Mouse (Mus musculus) CH12.LX (cell line): Measurements from ENCODE around the gene Gm12830. TPM values are rescaled to one million over a fixed set of nuclear protein-coding genes. Genes with fewer than 3 reads are reported as not detected.

Experiments
- DNase-seq: peaks from one replicate; pipeline ENCODE4 v3.0.0-alpha.2; 2013; ENCODE audit errors: extremely low read depth
- H3K27ac ChIP-seq: 2 replicates; pipeline ENCODE4 v1.5.1; 2012; ENCODE audit warnings: low read depth, mild to moderate bottlenecking, control low read depth, moderate library complexity; ENCODE audit not compliant: insufficient read depth
- H3K27me3 ChIP-seq: replicated peaks from 2 replicates; pipeline ENCODE3; 2012; ENCODE audit warnings: inconsistent platforms
- H3K36me3 ChIP-seq, 2 experiments: replicated peaks in 1 of 2; 2 replicates each; pipeline versions ENCODE3 to v1.6.1; 2012; ENCODE audit warnings: inconsistent platforms in 1 of 2, low read length in 1 of 2, mild to moderate bottlenecking in 1 of 2, mixed read lengths in 1 of 2, moderate library complexity in 1 of 2; ENCODE audit not compliant: control insufficient read depth in 1 of 2, insufficient read depth in 1 of 2
- H3K4me1 ChIP-seq, 2 experiments: 2 replicates each; pipeline ENCODE4 v1.6.1; 2012; ENCODE audit warnings: inconsistent platforms in 1 of 2, moderate library complexity in 1 of 2; ENCODE audit not compliant: insufficient read depth in 2 of 2, control insufficient read depth in 1 of 2
- H3K4me2 ChIP-seq: 2 replicates; pipeline ENCODE4 v1.6.1; 2012; ENCODE audit warnings: low read depth, mild to moderate bottlenecking, control low read depth; ENCODE audit not compliant: poor library complexity, insufficient read depth, severe bottlenecking
- H3K4me3 ChIP-seq, 3 experiments: fragments of 150-350 bp in 1 of 3; sonication (generic) in 1 of 3; replicated peaks in 1 of 3; 2 replicates each; pipeline versions ENCODE3 to v1.5.1; 2011 to 2012; ENCODE audit warnings: low read depth in 2 of 3, low read length in 2 of 3, mild to moderate bottlenecking in 2 of 3, moderate library complexity in 2 of 3, control low read depth in 1 of 3, improper control_type of control experiment in 1 of 3, inconsistent platforms in 1 of 3, mixed read lengths in 1 of 3; ENCODE audit not compliant: poor library complexity in 1 of 3
- H3K79me2 ChIP-seq: replicated peaks from 2 replicates; pipeline ENCODE4 v1.6.1; 2012; ENCODE audit warnings: mild to moderate bottlenecking, moderate library complexity; ENCODE audit not compliant: control insufficient read depth, poor library complexity, insufficient read depth, severe bottlenecking; ENCODE audit errors: extremely low read depth
- H3K9ac ChIP-seq: 2 replicates; pipeline ENCODE4 v1.6.1; 2012; ENCODE audit warnings: low read depth, mild to moderate bottlenecking, control low read depth, moderate library complexity; ENCODE audit not compliant: insufficient read depth
- H3K9me3 ChIP-seq: replicated peaks from 2 replicates; pipeline ENCODE3; 2012; ENCODE audit warnings: low read length, inconsistent platforms, mixed read lengths
- BHLHE40 ChIP-seq: IDR thresholded peaks from 2 replicates; pipeline ENCODE4 v1.6.1; 2011; ENCODE audit warnings: mild to moderate bottlenecking, low read depth, low read length, improper control_type of control experiment
- CTCF ChIP-seq, 2 experiments: IDR thresholded peaks in 1 of 2; conservative IDR thresholded peaks in 1 of 2; 2 replicates each; pipeline ENCODE4 v1.5.1; 2011 to 2012; ENCODE audit warnings: low read depth in 2 of 2, low read length in 2 of 2, improper control_type of control experiment in 1 of 2, inconsistent platforms in 1 of 2, mild to moderate bottlenecking in 1 of 2, moderate library complexity in 1 of 2
- ELF1 ChIP-seq: IDR thresholded peaks from 2 replicates; pipeline ENCODE4 v1.6.1; 2014; ENCODE audit warnings: low read depth, mild to moderate bottlenecking, inconsistent platforms, low read length, improper control_type of control experiment
- ETS1 ChIP-seq: conservative IDR thresholded peaks from 2 replicates; pipeline ENCODE4 v1.6.1; 2012; ENCODE audit warnings: low read depth, mild to moderate bottlenecking, inconsistent platforms, low read length, improper control_type of control experiment, moderate library complexity
- KAT2A ChIP-seq: IDR thresholded peaks from 2 replicates; pipeline ENCODE4 v1.6.1; 2012; ENCODE audit warnings: low read length, improper control_type of control experiment, inconsistent platforms; ENCODE audit not compliant: insufficient replicate concordance
- MAFK ChIP-seq: IDR thresholded peaks from 2 replicates; pipeline ENCODE4 v1.6.1; 2011; ENCODE audit warnings: low read length, improper control_type of control experiment; ENCODE audit not compliant: insufficient replicate concordance
- MAZ ChIP-seq: IDR thresholded peaks from 2 replicates; pipeline ENCODE4 v1.6.1; 2012; ENCODE audit warnings: low read depth, mild to moderate bottlenecking, inconsistent platforms, low read length, improper control_type of control experiment, moderate library complexity
- NELFE ChIP-seq: IDR thresholded peaks from 2 replicates; pipeline ENCODE4 v1.6.1; 2011; ENCODE audit warnings: low read depth, low read length, improper control_type of control experiment
- NRF1 ChIP-seq: IDR thresholded peaks from 2 replicates; pipeline ENCODE4 v1.6.1; 2014; ENCODE audit warnings: low read depth, mild to moderate bottlenecking, inconsistent platforms, low read length, improper control_type of control experiment, moderate library complexity
- PAX5 ChIP-seq: IDR thresholded peaks from 2 replicates; pipeline ENCODE4 v1.6.1; 2012; ENCODE audit warnings: low read length, inconsistent platforms, mixed read lengths
- POLR2A ChIP-seq: IDR thresholded peaks from 2 replicates; pipeline ENCODE4 v1.6.1; 2011; ENCODE audit warnings: low read depth, mild to moderate bottlenecking, improper control_type of control experiment, low read length
- SMC3 ChIP-seq: IDR thresholded peaks from 2 replicates; pipeline ENCODE4 v1.6.1; 2011; ENCODE audit warnings: low read depth, low read length, improper control_type of control experiment
- ZC3H11A ChIP-seq: IDR thresholded peaks from 2 replicates; pipeline ENCODE4 v1.6.1; 2012; ENCODE audit warnings: low read depth, mild to moderate bottlenecking, inconsistent platforms, low read length, improper control_type of control experiment
- ZKSCAN1 ChIP-seq: IDR thresholded peaks from 2 replicates; pipeline ENCODE4 v1.6.1; 2012; ENCODE audit warnings: low read depth, inconsistent platforms, low read length, improper control_type of control experiment, borderline replicate concordance
- ZNF384 ChIP-seq: IDR thresholded peaks from 2 replicates; pipeline ENCODE4 v1.6.1; 2012; ENCODE audit warnings: low read depth, low read length, improper control_type of control experiment, inconsistent platforms
- dilution Hi-C: fragments of 300-500 bp; cut with MboI; formaldehyde crosslinking; loops from 2 replicates; pipeline ENCODE4 v1.14.3; 2020; ENCODE audit warnings: low sequenced_read_pairs; ENCODE audit not compliant: extremely low pct_unique_long_range_greater_than_20kb, extremely low pct_ligation_motif_present
- in situ Hi-C: fragments of 300-500 bp; cut with MboI; formaldehyde crosslinking; loops from 3 replicates; pipeline ENCODE4 v1.14.3; 2019; ENCODE audit warnings: low sequenced_read_pairs, low pct_ligation_motif_present, low pct_unique_long_range_greater_than_20kb, mixed read lengths
- polyA plus RNA-seq: library from polyadenylated mRNA; unstranded; fragments of >175 nt; gene quantifications from 2 replicates; pipeline ENCODE4 v1.2.1, GENCODE M21; 2012; ENCODE audit warnings: low read depth; ENCODE audit not compliant: insufficient read length
- total RNA-seq, 2 experiments: library from RNA; depleted of rRNA; stranded (reverse); fragments of 300-350 nt in 1 of 2; fragments of >200 nt in 1 of 2; gene quantifications; 2 replicates each; pipeline ENCODE4 v1.2.3; 2012 to 2014

The Gm12830 gene
- total and polyA plus RNA-seq, 3 experiments: not detected

GRCm38 (mm10) chr4:114869765-114870490 is 48.4 kb downstream of the Gm12830 start:
- no peaks in the 10 kb centered on the region for H3K36me3 ChIP-seq
- no peaks in the 10 kb centered on the region for H3K4me1 ChIP-seq
- no peak for DNase-seq
- H3K9ac ChIP-seq: no peak overlapping the region
- no peaks in the 10 kb centered on the region for H3K79me2 ChIP-seq
- no peak overlapping the region for H3K27ac ChIP-seq
- no peak overlapping the region for H3K4me3 ChIP-seq
- H3K9me3 ChIP-seq: no peaks in the 10 kb centered on the region
- dilution Hi-C loops (no loop called here), in situ Hi-C loops (no loop called here)
- peaks cover 81% of the 10 kb centered on the region for H3K27me3 ChIP-seq
- TF ChIP-seq SMC3 (no peak), BHLHE40 (no peak), ETS1 (no peak), PAX5 (no peak), MAFK (no peak), MAZ (no peak), ELF1 (no peak), ZC3H11A (no peak), KAT2A (no peak), POLR2A (no peak), NRF1 (no peak), ZKSCAN1 (no peak), ZNF384 (no peak)
- no peak overlapping the region for H3K4me2 ChIP-seq

- Histone ChIP-seq H3K27me3 (peaks cover 76% of the 10 kb centered on the region), H3K9ac (no peak overlapping the region), H3K79me2 (no peaks in the 10 kb centered on the region), H3K27ac (no peak overlapping the region), H3K4me1 (no peaks in the 10 kb centered on the region), H3K36me3 (no peaks in the 10 kb centered on the region), H3K4me3 (no peak overlapping the region), H3K9me3 (no peaks in the 10 kb centered on the region), H3K4me2 (no peak overlapping the region)
- dilution Hi-C loops: no loop called here
- DNase-seq: no peak
- in situ Hi-C loops: no loop called here
- TF ChIP-seq SMC3 (no peak), NELFE (no peak), ETS1 (no peak), CTCF (conservative IDR thresholded peaks at IDR 0.05 in 1 of 2, IDR thresholded peaks at IDR 0.05 in 1 of 2; ENCODE audit: low read depth in 2 of 2, low read length in 2 of 2) (no peak), ELF1 (no peak), NRF1 (no peak)
These were observed 55.0 kb downstream of the Gm12830 start for GRCm38 (mm10) chr4:114876441-114876972.
